Mouse (Mus musculus): ENCODE data around the gene Kansl1. TPM values are rescaled to one million over a fixed set of nuclear protein-coding genes. Genes with fewer than 3 reads are reported as not detected.

The Kansl1 gene
- 4.8 and 6.4 TPM in 2 replicates for polyA plus RNA-seq (2015; fragmentation: Nextera tagmentation; extraction: Ambion mirVana)

- peak within 1 kb of the TSS; percentile 94 for H3K9ac ChIP-seq
- peaks cover 23% of the 10 kb centered on the region for H3K4me1 ChIP-seq (replicated peaks)
- DNase-seq = peak; percentile 4
- H3K27me3 ChIP-seq = no peaks in the 10 kb centered on the region
- peak within 1 kb of the TSS; percentile 95 for H3K4me2 ChIP-seq
- no peaks in the 10 kb centered on the region for H3K9me3 ChIP-seq (replicated peaks)
- ATAC-seq (ENCODE audit: low read depth) = peak; percentile 61
- peak within 1 kb of the TSS; percentile 73 for H3K27ac ChIP-seq
- H3K36me3 ChIP-seq = peaks cover 10% of the 10 kb centered on the region; the same call in 1 of the 2 replicates
- H3K4me3 ChIP-seq (replicated peaks) = peak within 1 kb of the TSS; percentile 97
- WGBS (ENCODE audit: insufficient replicate concordance) = under 1% methylated on average over 47 of the region's 69 CpGs
Measured at GRCm38 (mm10) chr11:104468751-104469268, at the start of gene Kansl1. Kansl1 (minus strand) TSS chr11:104468861.

DNA sequence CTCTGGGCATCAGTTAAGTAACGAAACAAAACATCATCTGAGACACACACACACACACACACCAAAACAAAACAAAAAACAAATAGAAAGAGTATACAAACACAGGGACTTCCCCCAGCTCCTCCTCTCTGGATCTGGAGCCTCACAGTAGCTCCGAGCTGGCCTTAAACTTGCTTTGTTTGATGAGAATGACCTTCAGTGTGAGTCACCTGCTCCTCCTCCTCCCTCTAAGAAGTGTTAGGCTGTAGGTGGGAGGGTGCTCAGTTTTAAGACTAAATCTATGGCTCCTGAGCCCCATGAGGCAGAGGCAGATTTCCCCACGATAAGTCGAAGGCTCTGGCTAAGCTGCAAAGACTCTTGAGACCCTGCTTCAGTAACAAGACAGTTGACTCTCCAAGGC is 43.8 kb upstream of the Kansl1 start:
- Histone ChIP-seq H3K9ac (no peak overlapping the region), H3K36me3 (peaks cover 90% of the 10 kb centered on the region), H3K27me3 (no peaks in the 10 kb centered on the region), H3K27ac (no peak overlapping the region), H3K4me3 (replicated peaks) (no peak overlapping the region), H3K4me2 (no peak overlapping the region), H3K4me1 (replicated peaks) (no peaks in the 10 kb centered on the region), H3K9me3 (replicated peaks) (no peaks in the 10 kb centered on the region)
- WGBS (ENCODE audit: insufficient replicate concordance) = 87% methylated on average over 4 of the region's 4 CpGs
- DNase-seq (no peak), ATAC-seq (ENCODE audit: low read depth) (no peak)

DNA sequence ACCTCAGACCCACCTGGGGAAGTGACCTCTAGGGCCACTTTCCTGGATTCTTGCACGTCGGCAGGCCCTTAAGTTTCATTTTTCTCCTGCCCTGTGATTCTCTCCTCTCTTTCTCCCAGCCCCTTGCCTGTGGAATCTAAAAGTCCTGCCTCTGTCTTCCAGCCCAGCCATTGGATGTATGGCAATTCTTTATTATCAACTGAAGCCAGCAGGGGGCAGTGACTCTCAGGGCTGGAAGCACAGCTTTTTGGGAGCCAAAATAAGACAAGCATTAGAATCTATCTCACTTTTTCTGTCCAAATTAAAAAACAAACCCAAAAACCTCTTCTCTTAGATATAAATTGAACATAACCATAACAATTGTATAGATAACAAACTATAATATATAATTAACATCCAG is 41.9 kb upstream of the Kansl1 start:
- Histone ChIP-seq H3K36me3 (peaks cover 89% of the 10 kb centered on the region), H3K27ac (no peak overlapping the region), H3K9me3 (replicated peaks) (no peaks in the 10 kb centered on the region), H3K9ac (no peak overlapping the region), H3K27me3 (no peaks in the 10 kb centered on the region), H3K4me2 (no peak overlapping the region), H3K4me3 (replicated peaks) (no peak overlapping the region), H3K4me1 (replicated peaks) (no peaks in the 10 kb centered on the region)
- 88% methylated on average over 2 of the region's 2 CpGs for whole genome bisulfite sequencing (ENCODE audit: insufficient replicate concordance)
- ATAC-seq (ENCODE audit: low read depth) (no peak), DNase-seq (peak; percentile 9)

- WGBS (ENCODE audit: insufficient replicate concordance) = 80% methylated on average over 4 of the region's 4 CpGs
- H3K36me3 ChIP-seq = peaks cover 87% of the 10 kb centered on the region
- H3K9me3 ChIP-seq (replicated peaks) = no peaks in the 10 kb centered on the region
- no peak overlapping the region for H3K4me3 ChIP-seq (replicated peaks)
- no peaks in the 10 kb centered on the region for H3K27me3 ChIP-seq
- no peak overlapping the region for H3K27ac ChIP-seq
- no peak overlapping the region for H3K4me2 ChIP-seq
- DNase-seq (no peak), ATAC-seq (ENCODE audit: low read depth) (no peak)
- H3K4me1 ChIP-seq (replicated peaks) = no peaks in the 10 kb centered on the region
- no peak overlapping the region for H3K9ac ChIP-seq
Measured at GRCm38 (mm10) chr11:104508455-104508854, 39.8 kb upstream of the Kansl1 start.

GRCm38 (mm10) chr11:104488292-104488691 is 19.6 kb upstream of the Kansl1 start:
- WGBS (ENCODE audit: insufficient replicate concordance) = 58% methylated on average over 3 of the region's 3 CpGs
- no peak for ATAC-seq (ENCODE audit: low read depth)
- Histone ChIP-seq H3K27me3 (no peaks in the 10 kb centered on the region), H3K36me3 (no peaks in the 10 kb centered on the region), H3K4me1 (replicated peaks) (no peaks in the 10 kb centered on the region), H3K9ac (no peak overlapping the region), H3K4me2 (no peak overlapping the region), H3K9me3 (replicated peaks) (no peaks in the 10 kb centered on the region), H3K27ac (no peak overlapping the region), H3K4me3 (replicated peaks) (no peak overlapping the region)
- no peak for DNase-seq

GRCm38 (mm10) chr11:104481971-104482370 is 13.3 kb upstream of the Kansl1 start:
- ATAC-seq (ENCODE audit: low read depth) (no peak), DNase-seq (no peak)
- Histone ChIP-seq H3K9ac (no peak overlapping the region), H3K27me3 (no peaks in the 10 kb centered on the region), H3K4me3 (replicated peaks) (no peak overlapping the region), H3K36me3 (no peaks in the 10 kb centered on the region), H3K27ac (no peak overlapping the region), H3K9me3 (replicated peaks) (no peaks in the 10 kb centered on the region), H3K4me1 (replicated peaks) (no peaks in the 10 kb centered on the region), H3K4me2 (no peak overlapping the region)
- WGBS (ENCODE audit: insufficient replicate concordance) = 81% methylated on average over 8 of the region's 8 CpGs

DNA sequence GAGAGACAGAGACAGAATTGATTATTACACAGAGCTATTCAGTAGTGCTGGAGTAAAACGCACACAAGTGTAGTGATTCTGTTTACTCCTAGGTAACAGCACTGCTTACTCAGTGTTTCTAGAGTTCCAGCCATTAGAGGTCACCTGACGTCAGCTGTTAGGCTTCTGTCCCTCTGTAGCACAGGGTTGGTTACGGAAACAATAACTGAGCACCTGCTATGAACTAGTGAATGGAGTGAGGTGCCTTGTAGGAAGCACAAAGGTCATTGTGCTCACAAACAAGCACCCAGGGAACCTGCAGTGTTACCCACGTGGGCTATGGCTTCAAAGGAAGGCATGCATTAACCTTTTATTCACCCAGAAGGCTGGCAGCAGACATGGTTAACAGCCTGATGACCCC is 10.8 kb upstream of the Kansl1 start:
- no peak overlapping the region for H3K9ac ChIP-seq
- no peak overlapping the region for H3K4me2 ChIP-seq
- ATAC-seq (ENCODE audit: low read depth) (no peak), DNase-seq (no peak)
- H3K27me3 ChIP-seq = no peaks in the 10 kb centered on the region
- H3K9me3 ChIP-seq (replicated peaks) = no peaks in the 10 kb centered on the region
- no peaks in the 10 kb centered on the region for H3K36me3 ChIP-seq
- no peaks in the 10 kb centered on the region for H3K4me1 ChIP-seq (replicated peaks)
- WGBS (ENCODE audit: insufficient replicate concordance) = 53% methylated on average over 4 of the region's 4 CpGs
- no peak overlapping the region for H3K4me3 ChIP-seq (replicated peaks)
- H3K27ac ChIP-seq = no peak overlapping the region

- Histone ChIP-seq H3K4me2 (peak overlapping the region; percentile 95), H3K9ac (peak overlapping the region; percentile 94), H3K4me1 (replicated peaks) (peaks cover 23% of the 10 kb centered on the region), H3K27ac (peak overlapping the region; percentile 73), H3K9me3 (replicated peaks) (no peaks in the 10 kb centered on the region), H3K4me3 (replicated peaks) (peak overlapping the region; percentile 97), H3K27me3 (no peaks in the 10 kb centered on the region), H3K36me3 (peaks cover 6% of the 10 kb centered on the region; the same call in 1 of the 2 replicates)
- ATAC-seq (ENCODE audit: low read depth) (peak; percentile 100), DNase-seq (peak; percentile 83)
- WGBS (ENCODE audit: insufficient replicate concordance) = 3% methylated on average over 17 of the region's 19 CpGs
Measured at GRCm38 (mm10) chr11:104469371-104469835, 742 bp upstream of the Kansl1 start.

DNA sequence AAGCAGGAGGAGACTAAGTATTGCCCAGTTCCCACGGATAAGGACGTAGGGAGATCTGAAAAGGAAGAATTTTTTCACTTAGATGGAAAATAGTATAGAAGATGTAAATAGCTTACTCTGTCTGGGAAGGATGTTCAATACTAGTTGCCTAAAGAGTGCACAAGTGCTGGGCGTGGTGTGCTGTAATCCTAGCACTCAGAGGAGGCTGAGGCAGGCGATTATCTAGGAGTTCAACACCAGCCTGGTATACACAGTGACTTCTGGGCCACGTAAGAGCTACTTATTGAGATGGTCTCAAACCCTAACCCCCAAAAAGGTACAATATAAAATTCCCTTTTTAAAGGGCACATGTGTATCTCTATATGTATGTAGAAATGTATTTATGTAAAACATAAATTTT is 963 bp downstream of the Kansl1 start:
- DNase-seq = peak; percentile 42
- 0 out of 2 replicates have a peak overlapping the region, but pooled peaks have one; percentile 10 for H3K4me2 ChIP-seq
- H3K36me3 ChIP-seq = peaks cover 10% of the 10 kb centered on the region
- no peaks in the 10 kb centered on the region for H3K9me3 ChIP-seq (replicated peaks)
- ATAC-seq (ENCODE audit: low read depth) = peak; percentile 43; the same call in 1 of the 2 replicates
- no peak overlapping the region for H3K4me3 ChIP-seq (replicated peaks)
- no peak overlapping the region for H3K9ac ChIP-seq
- H3K27ac ChIP-seq = peak overlapping the region; percentile 29; the same call in 1 of the 2 replicates
- H3K4me1 ChIP-seq (replicated peaks) = peaks cover 27% of the 10 kb centered on the region
- 55% methylated on average over 5 of the region's 5 CpGs for WGBS (ENCODE audit: insufficient replicate concordance)
- H3K27me3 ChIP-seq = no peaks in the 10 kb centered on the region

GRCm38 (mm10) chr11:104461551-104461950 is 7.1 kb downstream of the Kansl1 start:
- ATAC-seq (ENCODE audit: low read depth) (no peak), DNase-seq (peak; percentile 44)
- no peak overlapping the region for H3K4me3 ChIP-seq (replicated peaks)
- H3K27me3 ChIP-seq = no peaks in the 10 kb centered on the region
- H3K36me3 ChIP-seq = peaks cover 13% of the 10 kb centered on the region
- no peak overlapping the region for H3K27ac ChIP-seq
- no peaks in the 10 kb centered on the region for H3K9me3 ChIP-seq (replicated peaks)
- no peak overlapping the region for H3K4me2 ChIP-seq
- peaks cover 5% of the 10 kb centered on the region for H3K4me1 ChIP-seq (replicated peaks)
- H3K9ac ChIP-seq = no peak overlapping the region

DNA sequence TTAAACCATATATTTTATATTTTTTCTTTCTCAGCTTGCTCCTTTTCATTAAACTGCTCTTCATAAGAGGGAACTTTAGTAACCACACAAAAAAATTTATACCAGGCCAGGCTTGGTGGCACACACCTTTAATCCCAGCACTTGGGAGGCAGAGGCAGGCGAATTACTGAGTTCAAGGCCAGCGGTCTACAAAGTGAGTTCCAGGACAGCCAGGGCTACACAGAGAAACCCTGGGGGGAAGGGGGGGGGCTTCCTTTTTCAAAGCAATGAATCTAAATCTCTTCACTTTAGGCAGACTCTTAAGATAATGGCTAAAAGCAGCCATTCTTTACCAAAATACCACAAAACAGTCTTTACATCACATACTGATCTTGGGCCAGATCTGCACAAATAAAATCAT is 9.0 kb downstream of the Kansl1 start:
- no peak for ATAC-seq (ENCODE audit: low read depth)
- no peaks in the 10 kb centered on the region for H3K9me3 ChIP-seq (replicated peaks)
- H3K36me3 ChIP-seq = peaks cover 9% of the 10 kb centered on the region
- no peak for DNase-seq
- H3K4me3 ChIP-seq (replicated peaks) = no peak overlapping the region
- no peak overlapping the region for H3K9ac ChIP-seq
- H3K27ac ChIP-seq = no peak overlapping the region
- H3K4me1 ChIP-seq (replicated peaks) = peaks cover 6% of the 10 kb centered on the region
- no peaks in the 10 kb centered on the region for H3K27me3 ChIP-seq
- WGBS (ENCODE audit: insufficient replicate concordance) = 90% methylated on average over 2 of the region's 2 CpGs
- H3K4me2 ChIP-seq = no peak overlapping the region

- Histone ChIP-seq H3K27ac (no peak overlapping the region), H3K4me1 (replicated peaks) (peaks cover 7% of the 10 kb centered on the region), H3K9me3 (replicated peaks) (no peaks in the 10 kb centered on the region), H3K9ac (no peak overlapping the region), H3K4me2 (no peak overlapping the region), H3K27me3 (no peaks in the 10 kb centered on the region), H3K36me3 (peaks cover 3% of the 10 kb centered on the region; the same call in 1 of the 2 replicates), H3K4me3 (replicated peaks) (no peak overlapping the region)
- no peak for ATAC-seq (ENCODE audit: low read depth)
- WGBS (ENCODE audit: insufficient replicate concordance) = 60% methylated on average over 2 of the region's 2 CpGs
- no peak for DNase-seq
Measured at GRCm38 (mm10) chr11:104458507-104458906, 10.2 kb downstream of the Kansl1 start.

All from liver, embryonic 13.5 days (tissue).